Mouse (Mus musculus): ENCODE measurements at regions not wholly inside any gene's neighbourhood (a gene's known extent, or its start where the extent isn't known, plus 50 kb on each side); places are given as distances from the start of the nearest gene placed in this dataset.

DNA sequence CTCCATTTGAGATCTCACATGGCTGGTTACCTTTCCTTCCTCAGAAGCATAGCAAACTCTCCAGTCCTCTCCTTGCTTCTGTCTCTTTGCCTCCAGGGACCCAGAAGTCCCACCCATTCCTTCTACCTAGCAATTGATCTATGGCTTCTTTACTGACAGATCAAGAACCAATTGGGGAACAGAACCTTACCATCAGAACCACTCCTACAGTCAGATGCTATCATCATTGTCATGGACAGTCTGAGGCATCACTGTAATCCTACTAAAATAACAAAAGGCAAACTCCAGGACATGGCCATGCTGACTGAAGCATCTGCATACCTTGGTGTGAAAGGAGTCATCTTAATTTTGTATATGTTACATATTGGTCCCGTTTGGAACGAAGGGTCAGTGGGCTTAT, 401.9 kb upstream of the Ubash3b start:
- DNase-seq (ENCODE audit: low spot score): no peak

DNA sequence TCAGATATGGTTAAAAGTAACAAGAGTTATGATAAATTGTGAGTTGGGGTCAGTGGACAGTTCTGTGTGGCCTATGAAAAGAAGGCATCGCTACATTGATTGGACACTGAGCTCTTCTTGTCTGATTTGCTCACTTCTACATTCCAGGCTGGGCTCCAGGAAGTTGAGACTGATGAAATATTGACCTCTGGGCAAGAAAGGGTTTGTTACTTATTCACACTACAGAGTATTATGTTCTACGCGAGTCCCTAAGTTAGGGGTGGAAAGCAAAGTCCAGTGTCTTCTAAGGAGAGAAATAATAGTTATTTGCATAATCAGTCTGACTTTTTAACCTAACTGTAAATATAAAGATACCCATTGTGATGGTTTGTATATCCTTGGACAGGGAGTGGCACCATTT, 397.0 kb upstream of the Ubash3b start:
- no peak for DNase-seq (ENCODE audit: low spot score)

DNA sequence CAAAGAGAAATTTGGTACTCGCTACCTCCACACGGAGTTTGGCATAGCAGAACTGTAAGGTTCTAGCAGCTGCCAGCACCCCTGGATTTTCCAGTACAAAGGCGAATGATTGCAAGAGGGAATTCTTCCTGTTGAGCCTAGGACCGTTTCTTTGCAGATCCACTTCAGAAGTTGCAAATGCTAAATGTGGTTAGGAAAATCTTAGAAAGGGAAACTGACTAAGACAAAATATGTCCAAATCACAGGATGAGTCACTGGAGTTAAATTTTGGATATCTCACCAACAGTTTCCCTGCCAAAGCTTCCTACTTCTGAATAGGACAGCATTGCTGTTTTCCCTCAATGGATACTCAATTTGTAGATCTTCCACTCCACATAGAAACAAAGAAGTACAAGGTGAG, 395.4 kb upstream of the Ubash3b start:
- no peak for DNase-seq (ENCODE audit: low spot score)

DNA sequence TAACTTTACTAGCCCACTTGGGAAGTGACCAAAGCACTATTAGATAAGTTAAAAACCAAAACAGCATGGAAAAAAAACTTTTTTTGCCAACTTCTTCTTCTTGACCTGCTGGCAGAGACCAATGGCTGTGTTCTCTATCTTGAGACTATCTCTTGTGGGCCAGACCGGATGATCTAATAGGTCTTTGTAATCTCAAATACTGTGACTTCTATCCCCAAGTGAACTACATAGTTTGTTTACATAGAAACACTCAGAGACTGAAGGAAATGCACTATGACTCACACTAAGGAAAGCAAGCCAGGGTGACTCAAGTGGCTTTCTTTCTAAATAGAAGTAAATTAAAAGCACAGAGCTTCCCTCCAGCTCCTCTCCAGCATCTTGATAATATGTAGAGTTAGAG, 384.3 kb upstream of the Ubash3b start:
- DNase-seq (ENCODE audit: low spot score): peak; percentile 71

DNA sequence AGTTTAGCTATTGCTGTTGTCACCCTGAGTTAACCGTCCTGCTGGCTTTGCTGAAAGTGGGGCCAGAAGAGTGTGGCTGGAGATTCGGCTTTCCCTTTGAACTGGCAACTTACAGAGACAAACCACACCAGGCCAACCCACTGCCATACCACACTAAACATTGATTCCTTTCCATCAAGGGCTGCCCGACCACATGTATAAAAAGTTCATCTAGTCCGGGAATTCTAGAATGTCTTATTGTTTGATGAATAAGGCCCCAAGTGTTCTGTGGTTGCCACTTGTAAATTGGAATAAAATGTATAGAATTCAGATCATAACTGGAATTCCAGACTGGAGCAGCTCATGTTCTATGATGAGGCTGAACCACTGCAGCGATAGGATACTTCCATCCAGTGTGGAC, 381.0 kb upstream of the Ubash3b start:
- no peak for DNase-seq (ENCODE audit: low spot score)

DNA sequence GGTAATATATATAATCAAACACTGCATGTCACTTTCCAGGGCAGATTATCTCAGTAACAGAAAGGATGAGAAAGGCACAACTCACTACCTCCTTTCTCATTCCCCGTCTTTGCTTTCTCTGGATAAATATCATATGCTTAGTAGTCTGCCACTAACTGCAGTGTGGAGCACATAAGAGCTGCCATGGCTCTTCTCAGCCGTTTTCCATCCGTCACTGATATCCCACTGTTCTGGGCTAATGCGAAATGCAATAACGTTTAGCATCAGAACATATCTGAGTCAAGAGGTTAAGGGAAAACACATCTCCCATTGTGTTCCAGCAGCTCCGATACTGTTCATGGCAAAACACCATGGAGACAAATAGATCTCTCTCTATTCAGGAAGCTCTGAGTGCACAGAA, 379.8 kb upstream of the Ubash3b start:
- no peak for DNase-seq (ENCODE audit: low spot score)

DNA sequence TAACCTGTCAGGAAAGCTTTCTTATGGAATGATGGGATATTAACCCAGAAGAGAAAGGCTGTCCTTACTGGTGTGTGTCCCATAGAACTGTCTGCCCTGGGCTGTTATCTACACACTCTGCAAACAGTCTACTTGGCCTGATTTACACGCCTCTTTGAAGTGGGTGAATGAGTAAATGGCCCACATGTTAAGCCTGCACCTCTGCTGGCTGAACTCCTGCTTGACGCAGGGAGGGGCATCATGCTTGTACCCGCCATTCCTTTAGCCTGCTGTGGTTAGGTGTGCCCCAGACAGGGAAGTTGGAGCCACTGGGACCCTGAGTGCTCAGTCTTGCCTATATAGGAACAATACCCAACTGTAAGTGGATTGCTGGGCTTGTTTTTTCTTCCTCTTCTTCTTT, 371.3 kb upstream of the Ubash3b start:
- no peak for DNase-seq (ENCODE audit: low spot score)

DNA sequence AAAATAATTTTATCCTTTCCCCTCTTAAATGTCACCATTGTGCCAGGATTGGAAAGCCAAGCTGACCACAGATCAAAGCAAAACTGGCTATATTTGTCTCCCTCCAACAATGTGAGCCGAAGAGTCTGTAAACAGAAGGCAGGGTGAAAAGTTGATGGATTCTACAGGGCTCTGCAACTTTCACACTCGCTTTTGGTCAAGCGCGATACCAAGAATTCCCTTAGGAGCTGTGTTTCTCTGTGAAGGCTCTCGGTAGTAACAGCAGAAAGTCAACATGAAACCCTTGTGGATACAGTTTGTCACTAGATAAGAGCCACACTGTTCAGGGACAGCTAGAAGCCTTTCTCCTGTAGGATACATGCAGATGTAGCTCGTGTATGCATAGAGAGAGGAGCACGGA, 370.8 kb upstream of the Ubash3b start:
- DNase-seq (ENCODE audit: low spot score): no peak

DNA sequence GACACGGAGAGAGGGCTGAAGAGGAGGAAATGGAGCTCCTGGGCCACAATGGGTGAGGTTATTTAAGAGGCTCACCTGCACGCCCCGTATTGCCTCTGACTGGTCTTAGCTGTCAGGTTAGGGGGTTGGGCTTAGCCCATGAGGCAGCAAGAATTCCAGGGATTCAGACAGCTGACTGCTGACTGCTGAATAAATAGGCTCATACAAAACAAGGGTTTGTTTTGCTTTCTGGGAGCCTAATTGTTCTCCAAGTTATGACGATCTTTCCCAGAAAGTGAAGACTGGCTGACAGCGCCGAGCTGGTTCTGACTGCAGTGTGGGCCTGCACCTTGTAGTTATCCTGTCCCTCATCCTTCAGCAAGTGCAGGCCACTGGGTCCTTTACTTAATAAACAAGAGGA, 370.1 kb upstream of the Ubash3b start:
- DNase-seq (ENCODE audit: low spot score): no peak

DNA sequence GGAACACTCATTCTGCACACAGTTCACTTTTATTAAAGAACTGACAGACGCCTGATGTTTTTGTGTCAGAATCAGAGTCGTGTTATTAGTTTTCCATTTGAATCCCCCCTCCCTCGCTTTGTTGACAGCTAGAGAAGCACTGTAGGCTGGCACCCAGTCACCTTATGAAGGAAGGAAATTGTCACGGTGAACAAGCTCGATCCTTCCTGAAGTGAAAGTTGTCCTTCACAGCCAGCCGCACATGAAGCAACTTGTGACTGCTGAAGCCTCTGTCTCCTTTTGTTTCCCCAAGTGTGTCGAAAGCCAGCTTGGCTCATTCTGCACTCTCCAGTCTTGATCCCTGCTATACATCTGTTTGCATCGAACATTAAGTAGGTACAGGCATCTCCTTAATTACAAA, 364.6 kb upstream of the Ubash3b start:
- DNase-seq (ENCODE audit: low spot score): no peak

DNA sequence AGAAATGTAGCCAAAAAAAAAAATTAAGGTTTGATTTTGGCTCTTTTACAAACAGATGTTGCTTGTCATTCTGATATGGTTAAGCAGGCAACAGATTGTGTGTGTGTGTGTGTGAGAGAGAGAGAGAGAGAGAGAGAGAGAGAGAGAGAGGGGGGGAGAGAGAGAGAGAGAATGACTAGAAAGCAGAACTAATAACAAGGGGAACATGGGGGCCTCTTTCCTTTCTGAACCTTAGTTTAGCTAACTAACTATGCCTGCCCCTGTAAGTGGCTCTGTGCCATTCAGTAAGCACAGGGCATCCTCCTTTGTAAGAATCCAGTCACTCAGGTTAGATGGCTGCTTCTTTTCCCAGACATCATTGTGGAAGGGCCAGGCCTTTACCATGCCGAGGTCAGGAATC, 364.0 kb upstream of the Ubash3b start:
- no peak for DNase-seq (ENCODE audit: low spot score)

DNA sequence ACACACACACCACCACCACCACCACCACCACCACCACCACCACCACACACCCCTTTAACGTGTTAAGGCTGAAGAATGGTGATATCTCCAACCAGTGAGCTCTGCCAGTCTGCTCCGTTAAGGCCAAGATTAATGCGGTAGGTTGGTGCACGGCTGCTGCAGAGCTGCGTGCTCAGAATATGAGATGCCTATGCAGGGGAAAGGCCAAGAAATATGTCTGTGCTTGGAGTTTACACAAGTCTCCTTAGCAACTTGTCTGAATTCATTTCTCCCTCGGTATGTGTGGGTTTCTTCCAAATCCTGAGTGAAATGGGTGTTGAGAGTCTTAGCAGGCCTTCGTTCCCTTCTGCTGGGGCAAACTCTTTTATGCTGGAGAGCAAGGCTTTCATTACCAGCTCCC, 363.1 kb upstream of the Ubash3b start:
- DNase-seq (ENCODE audit: low spot score): peak; percentile 29

DNA sequence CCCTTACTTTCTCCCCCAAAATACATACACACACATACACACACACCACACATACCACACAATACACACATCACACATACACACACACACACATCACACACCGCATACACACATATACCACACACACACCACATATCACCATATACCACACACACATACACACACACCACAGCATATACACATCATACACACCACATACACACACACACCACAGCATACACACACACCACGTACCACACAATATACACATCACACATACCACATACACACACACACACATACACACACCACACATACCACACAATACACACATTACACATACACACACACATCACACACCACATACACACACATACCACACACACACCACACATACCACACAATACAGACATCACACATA, 362.5 kb upstream of the Ubash3b start:
- no peak for DNase-seq (ENCODE audit: low spot score)

DNA sequence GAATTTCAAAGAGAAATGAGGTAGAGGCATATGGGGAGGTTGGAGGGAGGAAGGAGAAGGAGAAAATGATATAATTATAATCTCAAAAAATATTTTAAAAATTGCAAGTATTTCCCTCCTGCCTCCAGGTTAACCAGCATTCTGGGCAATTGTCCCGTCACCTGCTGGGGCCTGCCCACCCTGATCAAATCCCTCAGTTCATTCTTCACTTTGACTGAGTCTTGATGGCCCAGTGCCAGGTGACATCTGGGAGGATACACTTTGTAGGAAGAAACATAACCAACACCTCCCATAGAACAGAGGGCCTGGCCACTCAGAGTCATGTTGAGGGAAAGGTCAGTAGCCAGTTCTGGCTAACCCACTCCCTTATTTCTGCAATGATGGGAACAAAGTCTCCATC, 360.8 kb upstream of the Ubash3b start:
- no peak for DNase-seq (ENCODE audit: low spot score)

DNA sequence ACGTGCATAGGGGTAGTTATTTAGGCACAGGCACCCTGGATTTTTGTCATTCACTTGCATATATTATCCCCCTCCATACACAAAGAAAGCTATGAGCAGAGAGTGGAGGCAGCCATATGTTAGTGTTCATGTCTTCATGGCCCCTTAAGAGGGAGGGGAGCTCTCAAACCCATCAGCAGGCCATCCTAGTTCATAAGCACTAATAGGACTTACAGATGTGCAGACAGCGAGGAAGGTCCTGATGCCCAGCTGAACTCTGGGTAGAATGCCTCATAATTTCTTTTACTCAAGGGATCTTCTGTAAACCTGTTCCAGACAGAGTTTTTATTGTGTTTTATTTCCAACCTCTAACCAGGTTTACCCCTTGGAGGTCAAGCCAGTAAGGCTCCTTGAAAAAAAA, 356.3 kb upstream of the Ubash3b start:
- DNase-seq (ENCODE audit: low spot score): no peak

DNA sequence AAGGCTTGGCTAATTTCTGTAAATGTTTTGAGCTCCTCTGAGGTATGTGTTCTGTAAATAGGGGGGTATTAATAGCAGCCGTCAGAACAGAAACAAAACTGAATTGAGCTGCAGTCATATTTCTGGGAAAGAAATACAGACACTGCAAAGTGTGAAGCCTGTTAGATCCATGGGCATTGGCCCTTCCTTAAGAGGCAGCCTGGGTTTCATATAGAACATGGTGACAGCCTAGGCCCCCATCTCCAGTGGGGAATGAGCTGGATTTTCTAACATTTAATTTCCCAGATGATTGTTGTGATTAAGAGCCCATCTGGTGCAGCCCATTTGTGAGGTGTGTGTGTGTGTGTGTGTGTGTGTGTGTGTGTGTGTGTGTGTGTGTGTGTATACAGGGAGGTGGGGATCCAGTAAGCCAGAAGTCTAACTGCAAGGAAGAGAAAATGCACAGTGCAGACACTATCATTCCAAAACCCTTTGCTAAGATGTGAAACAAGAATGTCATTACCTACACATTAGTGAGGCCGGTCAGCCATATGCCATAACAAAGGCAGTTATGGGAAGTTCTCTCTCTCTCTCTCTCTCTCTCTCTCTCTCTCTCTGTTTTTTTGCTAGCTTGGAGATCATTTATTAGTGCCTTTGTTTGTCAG, 355.7 kb upstream of the Ubash3b start:
- DNase-seq (ENCODE audit: low spot score): no peak

DNA sequence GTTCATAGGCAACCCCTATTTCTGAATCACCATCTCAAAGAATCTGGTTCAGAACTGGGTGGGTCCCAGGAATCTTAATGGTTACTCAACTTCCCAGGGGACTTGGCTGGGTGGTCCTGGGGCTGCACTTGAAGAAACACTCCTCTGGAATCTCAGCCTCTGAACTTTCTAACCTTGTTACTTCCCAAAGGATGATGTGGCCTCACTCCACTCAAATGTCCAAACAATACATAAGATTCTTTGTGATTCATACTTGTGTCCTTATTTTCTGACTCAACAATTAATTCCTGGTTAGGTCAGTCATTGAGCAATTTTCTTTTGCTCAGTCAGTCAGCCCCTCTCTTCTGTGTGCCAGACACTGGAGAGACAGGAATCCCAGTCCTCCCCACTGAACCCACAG, 353.7 kb upstream of the Ubash3b start:
- no peak for DNase-seq (ENCODE audit: low spot score)

DNA sequence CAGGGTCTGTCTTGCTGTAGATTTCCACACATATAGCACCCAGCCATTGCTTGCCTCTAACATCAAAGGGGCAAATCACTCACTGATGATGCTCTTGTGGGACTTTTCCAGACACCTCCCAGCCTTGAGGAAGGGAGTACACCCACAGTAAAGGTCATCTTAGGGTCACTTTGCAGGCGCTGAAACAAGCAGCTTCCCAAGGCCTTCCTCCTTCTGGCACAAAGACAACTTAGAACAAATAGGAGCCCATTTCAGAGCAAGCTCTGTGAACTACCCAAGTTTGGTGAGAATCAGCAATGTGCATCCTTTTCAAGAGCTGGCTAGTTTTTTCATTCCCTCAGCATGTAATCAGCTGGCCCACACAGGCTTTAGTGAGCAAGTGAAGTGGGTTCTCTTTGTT, 352.2 kb upstream of the Ubash3b start:
- no peak for DNase-seq (ENCODE audit: low spot score)

DNA sequence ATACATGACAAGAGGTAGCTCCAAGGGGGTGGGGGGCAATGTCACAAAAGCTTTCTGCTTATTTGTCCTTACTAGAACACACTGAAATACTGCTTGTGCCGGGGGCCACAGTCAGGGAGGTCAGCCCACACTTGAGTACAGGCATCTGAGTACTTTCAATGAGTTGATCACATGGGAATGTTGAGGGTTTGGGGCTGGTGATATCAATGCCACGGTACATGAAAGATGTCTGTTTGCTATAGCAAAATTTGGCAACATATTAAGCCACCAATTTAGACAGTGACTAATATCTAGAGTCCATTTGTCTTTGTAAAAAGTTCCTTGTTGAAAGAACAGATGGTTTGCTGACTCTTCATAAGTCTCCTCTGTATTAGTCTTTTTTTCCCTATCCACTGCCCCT, 348.1 kb upstream of the Ubash3b start:
- DNase-seq (ENCODE audit: low spot score): no peak

DNA sequence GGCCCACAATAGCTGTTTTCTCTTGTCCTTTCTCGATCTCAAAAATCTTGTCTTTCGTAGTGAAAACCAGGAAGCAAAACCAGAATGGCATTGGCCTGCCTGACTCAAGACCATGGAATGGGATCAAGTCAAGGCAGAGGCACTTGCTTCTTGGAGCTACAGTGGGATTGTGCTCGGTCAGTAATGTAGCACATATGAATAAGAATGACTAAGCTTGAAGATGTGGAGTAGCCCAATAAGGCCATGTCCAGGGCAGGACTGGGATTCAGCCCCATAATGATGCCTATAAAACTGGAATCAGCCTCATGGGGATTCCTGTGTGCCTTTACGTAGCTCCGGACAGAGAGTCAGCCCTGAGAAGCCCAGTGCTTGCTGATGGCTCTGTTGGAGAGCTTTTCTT, 347.2 kb upstream of the Ubash3b start:
- no peak for DNase-seq (ENCODE audit: low spot score)

DNA sequence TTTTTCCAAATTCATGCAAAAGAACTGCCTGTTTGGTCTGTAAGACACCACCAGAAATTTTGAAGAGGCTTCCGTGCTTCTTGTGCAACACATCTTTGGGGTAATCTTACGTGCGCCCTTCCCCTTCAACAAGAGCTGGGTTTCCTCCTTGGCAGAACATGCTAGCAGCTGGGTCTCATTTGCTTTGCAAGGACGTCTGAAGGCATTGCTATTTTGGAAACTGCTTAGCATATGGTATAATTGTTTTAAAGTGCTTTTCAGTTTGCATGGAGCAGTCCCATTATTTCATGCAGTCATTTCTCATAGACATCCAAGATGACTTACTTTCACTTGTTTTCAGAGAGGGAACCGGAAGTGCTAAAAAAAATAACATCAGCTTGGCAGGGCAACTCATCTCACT, 336.8 kb upstream of the Ubash3b start:
- no peak for DNase-seq (ENCODE audit: low spot score)

DNA sequence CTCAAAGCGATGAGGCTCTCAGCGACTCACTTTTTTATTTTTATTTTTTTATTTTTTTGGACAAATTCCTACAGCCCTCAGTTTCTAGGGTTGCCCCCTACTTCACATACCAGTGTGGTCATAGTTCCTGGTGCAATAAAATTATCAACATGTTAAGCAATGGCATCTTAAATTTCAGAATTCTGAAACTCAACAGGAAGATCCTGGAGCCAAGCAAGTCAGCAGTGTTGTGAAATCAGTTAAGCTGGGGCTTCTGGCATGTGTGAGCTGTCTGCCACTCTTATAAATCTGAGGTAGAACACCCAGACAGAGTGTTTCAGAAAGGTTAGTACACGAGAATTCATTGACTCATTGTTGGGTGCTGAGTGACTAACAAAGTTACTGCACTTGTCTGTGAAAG, 328.6 kb upstream of the Ubash3b start:
- DNase-seq (ENCODE audit: low spot score): no peak

DNA sequence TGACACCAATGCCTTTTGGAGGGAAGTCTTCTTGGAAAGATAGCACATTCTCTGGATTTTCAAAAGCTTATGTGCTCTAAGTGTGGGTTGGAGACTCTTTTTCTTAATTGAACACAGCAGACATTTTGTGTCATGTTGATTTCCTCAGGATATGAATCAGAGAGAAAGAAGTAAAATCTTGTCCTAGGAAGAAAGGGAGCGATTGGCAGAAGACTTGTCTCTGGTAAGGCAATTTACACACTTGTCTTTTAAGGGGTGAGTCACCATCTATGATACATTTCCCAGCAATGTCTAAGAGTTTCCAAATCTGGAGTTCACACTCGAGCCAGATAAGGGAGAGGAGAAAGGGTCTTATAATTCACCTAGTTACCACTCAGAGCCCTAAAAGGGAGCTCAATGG, 326.5 kb upstream of the Ubash3b start:
- no peak for DNase-seq (ENCODE audit: low spot score)

DNA sequence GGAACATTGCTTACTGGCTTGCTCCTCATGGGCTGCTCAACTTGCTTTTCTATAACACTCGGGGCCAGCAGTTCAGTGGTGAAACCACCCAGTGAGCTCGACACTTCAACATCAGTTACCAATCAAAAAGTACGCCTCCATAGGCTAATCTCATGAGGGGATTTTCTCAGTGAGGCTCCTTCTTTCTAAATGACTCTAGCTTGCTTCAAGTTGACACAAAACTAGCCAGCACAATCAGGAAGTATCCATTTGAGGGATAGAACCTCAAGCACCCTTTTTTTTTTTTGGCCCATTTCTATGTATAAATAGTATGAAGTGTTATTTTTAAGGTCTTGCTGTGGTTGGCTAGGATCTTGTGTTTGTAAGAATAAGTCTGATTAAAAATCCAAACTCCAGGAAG, 321.7 kb upstream of the Ubash3b start:
- DNase-seq (ENCODE audit: low spot score): no peak

All from MN1 (cell line).